Mouse (Mus musculus) MEL (cell line): ENCODE results near the gene Tmem184b.

ENCODE experiments used
- CTCF ChIP-seq, 3 experiments: IDR thresholded peaks in 2 of 3; conservative IDR thresholded peaks in 1 of 3; 2 replicates each; pipeline ENCODE4 v1.5.1; 2011 to 2012; ENCODE audit warnings: low read length in 3 of 3, low read depth in 2 of 3, mild to moderate bottlenecking in 2 of 3, improper control_type of control experiment in 1 of 3, inconsistent platforms in 1 of 3, mixed read lengths in 1 of 3, moderate library complexity in 1 of 3; ENCODE audit not compliant: control insufficient read depth in 1 of 3, insufficient read depth in 1 of 3, poor library complexity in 1 of 3, severe bottlenecking in 1 of 3
- GATA1 ChIP-seq: IDR thresholded peaks from 2 replicates; pipeline ENCODE4 v1.6.1; 2011; ENCODE audit warnings: low read depth, low read length, improper control_type of control experiment
- MAX ChIP-seq: IDR thresholded peaks from 2 replicates; pipeline ENCODE4 v1.6.1; 2011; ENCODE audit warnings: low read length, improper control_type of control experiment
- MXI1 ChIP-seq: IDR thresholded peaks from 2 replicates; pipeline ENCODE4 v1.6.1; 2011; ENCODE audit warnings: mild to moderate bottlenecking, low read depth, low read length, improper control_type of control experiment
- POLR2A ChIP-seq, 2 experiments: IDR thresholded peaks; 2 replicates each; pipeline ENCODE4 v1.6.1; 2011 to 2012; ENCODE audit warnings: low read length in 2 of 2, mild to moderate bottlenecking in 2 of 2, control low read depth in 1 of 2, improper control_type of control experiment in 1 of 2, low read depth in 1 of 2, moderate library complexity in 1 of 2; ENCODE audit not compliant: control insufficient read depth in 1 of 2, insufficient read depth in 1 of 2, poor library complexity in 1 of 2
- RAD21 ChIP-seq: IDR thresholded peaks from 2 replicates; pipeline ENCODE4 v1.6.1; 2011; ENCODE audit warnings: mild to moderate bottlenecking, low read depth, low read length, improper control_type of control experiment
- SMC3 ChIP-seq: IDR thresholded peaks from 2 replicates; pipeline ENCODE4 v1.6.1; 2011; ENCODE audit warnings: low read depth, low read length, improper control_type of control experiment
- USF1 ChIP-seq: IDR thresholded peaks from 2 replicates; pipeline ENCODE4 v1.6.1; 2014; ENCODE audit warnings: low read depth, mild to moderate bottlenecking, inconsistent platforms, low read length, improper control_type of control experiment, moderate library complexity
- USF2 ChIP-seq, 2 experiments: IDR thresholded peaks; 2 replicates each; pipeline ENCODE4 v1.6.1; 2011 to 2012; ENCODE audit warnings: improper control_type of control experiment in 2 of 2, low read length in 2 of 2, borderline replicate concordance in 1 of 2, inconsistent platforms in 1 of 2, low read depth in 1 of 2, mild to moderate bottlenecking in 1 of 2; ENCODE audit not compliant: insufficient read depth in 1 of 2
- ZC3H11A ChIP-seq: IDR thresholded peaks from 2 replicates; pipeline ENCODE4 v1.6.1; 2012; ENCODE audit warnings: low read depth, mild to moderate bottlenecking, inconsistent platforms, low read length, improper control_type of control experiment
- ZKSCAN1 ChIP-seq: IDR thresholded peaks from 2 replicates; pipeline ENCODE4 v1.6.1; 2012; ENCODE audit warnings: low read depth, mild to moderate bottlenecking, inconsistent platforms, low read length, improper control_type of control experiment, moderate library complexity
- ZNF384 ChIP-seq: IDR thresholded peaks from 2 replicates; pipeline ENCODE4 v1.6.1; 2012; ENCODE audit warnings: low read depth, mild to moderate bottlenecking, inconsistent platforms, low read length, improper control_type of control experiment

DNA sequence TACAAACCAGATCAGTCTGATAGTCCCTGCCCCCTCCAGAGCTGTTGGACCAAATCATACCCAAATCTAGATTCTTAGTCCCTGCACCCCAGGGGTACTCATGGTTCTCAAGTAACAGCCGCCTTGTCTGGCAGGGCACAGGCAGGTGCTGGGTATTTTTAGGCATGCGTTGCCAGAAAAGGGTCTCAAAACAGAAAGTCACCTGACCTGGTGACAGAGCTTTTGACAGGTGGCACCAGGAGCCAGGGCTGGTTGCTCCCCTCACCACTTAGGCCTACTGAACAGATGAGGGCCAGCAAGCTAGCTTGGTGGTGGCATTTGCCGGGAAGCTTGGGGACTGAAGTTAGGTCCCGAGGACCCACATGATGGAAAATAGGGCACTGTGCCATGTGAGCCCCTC lies 3.2 kb upstream of the Tmem184b start:
- no peak for TF ChIP-seq CTCF (IDR thresholded peaks at IDR 0.05 in 2 of 3, conservative IDR thresholded peaks at IDR 0.05 in 1 of 3; ENCODE audit: control insufficient read depth in 1 of 3, insufficient read depth in 1 of 3, low read depth in 2 of 3, low read length in 3 of 3, poor library complexity in 1 of 3, severe bottlenecking in 1 of 3)
- TF ChIP-seq USF1, result no peak
- no peak for TF ChIP-seq POLR2A (IDR thresholded peaks at IDR 0.05; ENCODE audit: control insufficient read depth in 1 of 2, insufficient read depth in 1 of 2, low read depth in 1 of 2, low read length in 2 of 2, poor library complexity in 1 of 2)
- no peak for TF ChIP-seq USF2 (IDR thresholded peaks at IDR 0.05; ENCODE audit: borderline replicate concordance in 1 of 2, insufficient read depth in 1 of 2, low read depth in 1 of 2, low read length in 2 of 2)
- TF ChIP-seq ZNF384, result no peak
- TF ChIP-seq GATA1, result no peak
- no peak for TF ChIP-seq MAX
- no peak for TF ChIP-seq ZKSCAN1
- TF ChIP-seq ZC3H11A, result no peak
- no peak for TF ChIP-seq MXI1
- TF ChIP-seq SMC3, result no peak
- no peak for TF ChIP-seq RAD21
